Mouse (Mus musculus) adrenal gland, postnatal 36 days (tissue): ENCODE results near the gene Pkd1l2. TPM values are rescaled to one million over a fixed set of nuclear protein-coding genes. Genes with fewer than 3 reads are reported as not detected.
A peak's percentile ranks its signal among the peaks of the same experiment; 100 is the strongest.

Experiments
- DNase-seq, 2 experiments: peaks; one replicate each; pipeline ENCODE4 v3.0.0; 2021; ENCODE audit warnings: mixed read lengths in 1 of 2
- long read RNA-seq, 2 experiments: library from polyadenylated mRNA; stranded (forward); transcript quantifications; one replicate each; pipeline ENCODE4 v2.0.0; 2021; ENCODE audit warnings: borderline sequencing depth in 2 of 2
- total RNA-seq, 2 experiments: library from RNA; stranded (reverse); gene quantifications; 2 replicates each; pipeline ENCODE4 v1.2.3; 2021

The Pkd1l2 gene
- 1 to 10 TPM; 1.3 to 3.7 TPM for total RNA-seq
- long read RNA-seq, experiment 1, partial matches to known transcripts: 4 of 8 reads
- long read RNA-seq, experiment 1, other reads (novel, unspliced or antisense): 4 of 8 reads
- long read RNA-seq, experiment 2, partial matches to known transcripts: 0 of 2 reads
- long read RNA-seq, experiment 2, other reads (novel, unspliced or antisense): 2 of 2 reads

DNA sequence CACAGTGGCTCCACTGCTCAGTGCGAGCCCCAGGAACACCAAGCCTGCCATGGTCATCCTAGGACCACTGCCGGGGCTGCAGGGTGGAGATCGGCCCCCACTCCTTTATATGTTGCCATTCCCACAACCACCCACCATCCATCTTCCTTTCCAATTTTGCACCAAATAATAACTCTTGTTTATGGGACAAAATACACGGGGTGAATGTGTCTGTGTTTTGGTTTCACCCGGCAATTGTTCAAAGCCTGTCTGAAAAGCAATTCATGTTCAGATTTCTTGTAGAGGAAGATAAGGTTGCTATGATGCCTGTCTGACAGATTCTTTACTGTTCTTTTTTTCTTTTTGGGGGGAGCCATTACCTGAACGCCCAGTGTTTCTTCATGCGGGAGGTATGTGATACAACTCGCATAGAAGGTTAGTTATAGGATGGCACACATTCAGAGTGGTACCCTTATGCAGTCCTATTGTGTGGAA is at the start of gene Pkd1l2:
TSS of gene Pkd1l2 (minus strand) at position 51 of the 474 bp plus-strand sequence.
- DNase-seq: no peak

DNA sequence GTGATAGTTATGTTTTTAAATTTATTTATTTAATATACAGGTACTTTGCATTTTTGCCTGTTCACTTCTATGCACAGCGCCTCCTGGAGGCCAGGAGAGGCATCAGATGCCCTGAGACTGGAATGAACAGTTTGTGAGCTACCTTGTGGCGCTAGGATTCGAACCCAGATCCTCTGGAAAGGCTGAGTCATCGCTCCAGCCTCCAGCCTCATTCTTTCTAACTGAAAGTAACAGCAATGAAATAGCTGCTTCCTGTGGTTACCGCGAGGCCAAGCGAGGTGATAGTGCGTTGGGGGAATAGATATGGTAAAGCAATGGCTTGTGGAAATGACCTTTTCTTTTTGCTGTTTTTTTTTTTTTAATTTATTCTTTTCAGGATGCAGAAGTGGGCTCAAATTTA is 44.8 kb upstream of the Pkd1l2 start:
- DNase-seq: no peak

DNA sequence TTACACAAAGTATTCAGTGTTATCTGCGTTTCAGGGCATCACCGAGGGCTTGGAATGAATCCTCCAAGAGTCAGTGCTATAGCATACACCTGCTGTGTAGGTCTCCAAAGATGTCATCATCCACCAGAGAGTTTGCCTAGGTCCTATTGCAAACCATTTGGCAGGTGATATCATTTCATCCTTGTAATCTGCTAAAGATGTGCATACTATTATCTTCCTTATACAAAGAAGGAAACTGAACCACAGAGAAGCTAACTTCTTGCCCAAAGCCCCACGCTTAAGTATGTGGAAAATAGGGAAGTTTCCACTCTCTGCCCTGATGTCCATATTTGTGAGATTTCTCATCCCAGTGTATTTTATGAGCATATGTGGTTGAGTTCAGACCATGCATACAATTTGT is 44.2 kb upstream of the Pkd1l2 start:
- DNase-seq: no peak

DNA sequence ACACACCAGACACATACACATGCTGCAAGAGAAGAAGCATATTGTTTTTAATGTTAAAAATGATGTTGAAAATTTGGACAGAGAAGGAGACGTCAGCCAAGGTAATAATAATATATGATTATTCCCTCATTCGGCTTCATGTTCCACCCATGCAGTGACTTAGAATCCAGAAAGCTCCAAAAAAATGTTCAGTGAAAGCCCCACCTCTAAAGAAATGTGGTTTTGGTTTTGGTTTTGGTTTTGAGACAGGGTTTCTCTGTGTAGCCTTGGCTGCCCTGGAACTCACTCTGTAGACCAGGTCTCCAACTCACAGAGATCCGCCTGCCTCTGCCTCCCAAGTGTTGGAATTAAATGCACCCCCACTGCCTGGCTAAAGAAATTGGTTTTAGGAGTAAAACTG is 43.6 kb upstream of the Pkd1l2 start:
- no peak for DNase-seq

DNA sequence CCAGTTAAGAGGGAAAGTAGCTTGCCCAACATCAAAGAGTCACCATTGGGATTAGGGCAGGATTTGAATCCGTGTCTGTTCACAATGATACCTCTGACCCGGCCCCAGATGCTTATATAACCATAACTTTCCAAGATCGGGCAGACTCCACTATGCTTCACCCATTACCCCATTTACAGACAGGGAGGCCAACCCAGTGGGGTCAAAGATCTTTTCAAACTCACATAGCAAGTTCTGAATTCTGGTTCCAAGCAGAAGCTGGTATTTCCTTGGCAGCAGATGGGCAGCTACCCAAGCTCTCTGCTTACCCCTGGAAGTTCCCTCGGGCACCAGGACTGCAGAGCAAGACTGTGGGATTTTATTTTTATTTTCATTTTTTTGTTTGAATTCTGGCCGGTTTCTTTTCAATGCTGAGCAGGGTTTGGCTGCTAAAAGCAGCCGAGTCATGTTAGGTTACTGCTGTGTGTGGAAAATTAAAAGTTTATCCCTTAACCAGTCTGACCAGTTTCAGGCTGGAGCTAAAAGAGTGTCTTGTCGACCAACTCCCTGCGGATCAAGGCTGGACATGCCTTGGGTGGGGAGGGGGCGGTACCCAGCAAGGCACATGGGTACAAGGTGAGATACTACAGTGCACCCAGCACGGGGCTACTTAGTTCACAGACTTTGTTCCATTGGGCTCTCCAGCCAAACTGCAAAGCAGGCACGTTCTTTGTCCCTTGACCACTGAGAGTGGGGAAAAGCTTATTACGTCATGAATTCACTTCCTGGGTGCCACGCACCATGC is 41.8 kb upstream of the Pkd1l2 start:
- no peak for DNase-seq

DNA sequence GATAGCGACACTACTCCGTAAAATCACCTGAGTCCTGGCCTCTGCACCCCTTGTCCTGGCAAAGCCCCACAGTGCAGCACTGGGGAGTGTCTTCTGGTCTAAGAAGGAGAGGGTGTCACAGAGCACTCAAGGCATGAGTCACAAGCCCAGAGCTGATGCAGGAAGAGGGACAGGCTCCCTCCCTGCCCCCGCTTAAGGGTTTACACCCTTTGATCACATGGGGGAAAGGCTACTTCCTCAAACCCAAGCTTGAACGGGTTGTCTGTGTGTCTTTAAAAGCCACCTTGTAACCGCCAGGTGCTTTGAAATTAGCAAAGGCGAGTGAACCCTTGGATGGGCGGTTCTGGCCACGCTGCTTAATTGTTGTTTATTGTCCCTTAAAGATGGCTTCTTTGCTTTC is 39.0 kb upstream of the Pkd1l2 start:
- no peak for DNase-seq

DNA sequence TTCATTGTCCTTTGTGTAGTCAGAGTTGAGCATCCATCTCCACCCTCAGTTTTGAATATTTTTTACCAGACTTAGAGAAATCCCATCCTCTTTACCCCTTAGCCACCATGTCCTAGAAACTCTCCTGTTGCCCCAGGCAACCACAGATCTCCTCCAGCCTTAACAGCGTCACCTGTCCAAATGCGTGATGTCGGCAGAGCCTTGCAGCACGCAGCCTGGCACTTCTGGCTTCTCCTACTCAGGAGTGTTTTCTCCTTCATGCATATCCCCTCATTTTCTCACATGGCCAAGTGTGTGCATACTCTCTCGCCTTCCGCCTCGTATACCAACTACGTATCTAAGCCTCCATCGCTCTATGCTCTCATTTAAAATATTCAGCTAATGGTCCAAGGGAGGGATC is 36.2 kb upstream of the Pkd1l2 start:
- DNase-seq: no peak

DNA sequence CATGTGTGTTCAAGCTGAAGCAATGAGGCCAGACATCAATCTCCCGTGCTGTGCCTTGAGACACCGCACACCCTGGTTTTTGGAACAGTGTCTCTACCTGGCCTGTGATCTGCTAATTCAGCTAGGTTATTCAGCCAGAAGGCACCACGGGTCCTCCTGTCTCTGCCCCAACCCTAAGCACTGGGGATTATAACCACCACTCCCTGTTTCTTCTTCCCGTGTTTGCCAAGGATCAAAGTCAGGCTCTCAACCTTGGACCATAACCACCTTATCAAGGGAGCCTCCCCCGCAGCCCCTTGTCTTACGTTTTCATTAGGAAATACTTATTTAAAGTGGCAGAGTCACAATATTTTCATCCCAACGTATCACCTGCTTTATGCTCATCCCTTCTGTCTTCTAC is 34.3 kb upstream of the Pkd1l2 start:
- DNase-seq: no peak

DNA sequence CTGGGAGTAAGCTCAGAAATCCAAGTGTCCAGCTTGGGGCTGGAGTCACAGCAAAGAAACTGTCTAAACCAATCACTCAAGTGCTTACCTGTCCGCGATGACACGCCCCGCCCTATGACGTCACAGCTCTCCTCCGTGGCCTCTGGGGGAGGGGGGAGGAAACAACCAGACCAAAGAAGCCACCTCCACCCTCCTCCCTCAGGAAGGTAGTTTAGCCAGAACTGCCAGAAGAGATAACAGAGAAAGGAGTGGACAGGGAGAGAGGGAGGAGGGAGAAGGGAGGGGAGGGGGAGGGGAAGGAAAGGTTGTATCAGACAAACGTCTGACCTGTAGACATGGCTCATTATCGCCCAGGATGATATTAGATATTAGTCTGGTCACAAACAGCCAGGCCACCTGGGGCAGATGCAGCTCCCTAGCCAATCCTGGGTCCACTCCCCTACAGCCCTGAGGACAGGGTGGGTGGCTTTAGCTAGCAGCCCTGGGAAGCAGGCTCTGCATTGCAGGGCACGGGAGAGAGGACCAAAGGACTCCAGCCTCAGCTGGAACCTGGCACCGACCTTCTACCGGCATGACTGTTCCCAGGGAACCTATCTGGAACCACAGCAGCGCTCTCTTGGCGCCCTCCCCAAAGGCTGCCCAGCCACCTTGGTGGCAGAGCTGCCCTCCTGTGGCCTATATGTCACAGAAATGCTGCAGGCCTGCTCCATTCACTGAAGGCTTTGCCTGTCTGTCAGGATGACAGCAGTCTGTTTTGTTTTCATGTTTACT is 33.6 kb upstream of the Pkd1l2 start:
- DNase-seq: peak; percentile 24 to 43

DNA sequence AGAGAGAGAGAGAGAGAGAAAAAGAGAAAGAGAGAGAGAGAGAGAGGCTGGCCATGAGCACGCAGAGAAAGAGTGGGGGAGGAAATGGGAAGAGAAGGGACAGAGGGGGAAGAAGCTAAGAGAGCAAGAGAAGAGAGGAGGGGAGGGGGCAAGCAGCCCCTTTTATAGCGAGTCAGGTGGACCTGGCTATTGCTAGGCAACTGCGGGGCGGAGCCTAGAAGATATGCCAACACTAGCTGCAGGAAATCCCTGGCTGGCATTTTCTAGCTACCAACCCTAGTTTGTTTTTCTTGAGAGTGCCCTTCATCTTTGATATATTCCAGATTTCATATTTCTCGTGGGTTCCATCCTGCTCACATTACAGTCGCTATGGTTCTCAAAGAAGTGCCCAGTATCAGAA is 32.8 kb upstream of the Pkd1l2 start:
- no peak for DNase-seq

DNA sequence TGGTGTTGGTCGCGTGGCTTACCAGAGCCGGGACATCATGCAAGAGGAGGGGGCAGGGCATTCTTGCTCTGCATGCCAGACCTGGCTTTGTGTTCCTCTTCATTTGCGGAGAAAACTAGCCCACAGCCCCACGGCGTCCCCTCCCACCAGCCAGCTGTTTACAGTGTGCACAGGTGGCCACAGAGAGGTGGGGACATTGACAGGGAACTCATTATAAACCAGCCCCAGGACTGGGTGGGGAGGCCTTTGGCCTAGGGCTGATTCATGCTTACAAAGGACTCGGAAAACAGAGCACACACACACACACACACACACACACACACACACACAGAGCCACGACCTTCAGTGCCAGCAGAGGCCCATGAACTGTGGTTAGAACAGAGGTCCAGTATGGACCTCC is 30.0 kb upstream of the Pkd1l2 start:
- DNase-seq: peak in 1 of 2 experiments; percentile 48

DNA sequence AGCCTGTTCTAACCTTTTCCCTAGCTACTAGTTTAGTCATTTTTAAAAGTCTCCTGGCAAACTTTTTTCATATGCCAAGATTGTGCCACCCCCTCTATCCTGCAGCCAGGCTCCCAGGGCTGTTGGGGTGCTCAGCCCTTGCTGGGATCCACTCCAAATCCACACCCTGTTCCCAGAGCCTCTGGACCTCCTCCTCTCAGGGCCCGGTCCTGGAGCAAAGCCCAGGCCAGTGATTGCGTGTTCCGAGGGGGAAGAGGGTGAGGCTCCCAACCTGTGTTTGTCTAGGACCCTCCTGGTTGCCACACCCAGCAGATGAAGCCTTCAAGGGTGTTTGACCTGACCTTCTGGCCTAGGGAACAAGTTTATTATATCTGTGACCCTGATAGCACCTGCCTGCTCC is 29.4 kb upstream of the Pkd1l2 start:
- DNase-seq: peak in 1 of 2 experiments; percentile 25

DNA sequence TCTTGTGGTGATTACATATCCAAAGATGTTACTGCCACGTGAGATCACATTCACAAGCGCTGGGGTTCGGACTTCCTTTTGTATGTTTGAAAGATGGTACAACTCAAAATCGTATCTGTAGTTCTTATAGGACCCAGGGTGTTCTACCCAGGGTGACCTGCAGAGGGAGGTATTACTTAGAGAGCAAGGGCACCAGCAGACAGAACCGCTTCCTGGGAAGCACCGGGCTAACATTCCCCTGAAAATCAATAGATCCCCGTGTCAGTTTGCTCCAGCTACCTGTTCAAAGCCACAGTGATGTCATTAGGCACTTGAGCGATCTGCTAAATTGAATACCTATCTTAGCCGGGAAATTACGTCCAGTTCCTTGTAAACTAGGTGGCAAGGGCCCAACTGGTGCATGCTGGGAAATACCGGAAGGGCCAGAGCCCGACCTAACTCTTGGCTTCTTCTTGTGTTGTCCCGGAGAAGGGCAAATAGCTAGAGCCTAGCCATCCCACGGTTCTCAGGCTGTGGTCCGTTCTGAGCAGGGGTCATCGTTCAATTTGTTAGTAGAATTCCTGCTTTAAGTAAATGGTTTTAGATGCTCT is 27.6 kb upstream of the Pkd1l2 start:
- peak; percentile 75 to 84 for DNase-seq

DNA sequence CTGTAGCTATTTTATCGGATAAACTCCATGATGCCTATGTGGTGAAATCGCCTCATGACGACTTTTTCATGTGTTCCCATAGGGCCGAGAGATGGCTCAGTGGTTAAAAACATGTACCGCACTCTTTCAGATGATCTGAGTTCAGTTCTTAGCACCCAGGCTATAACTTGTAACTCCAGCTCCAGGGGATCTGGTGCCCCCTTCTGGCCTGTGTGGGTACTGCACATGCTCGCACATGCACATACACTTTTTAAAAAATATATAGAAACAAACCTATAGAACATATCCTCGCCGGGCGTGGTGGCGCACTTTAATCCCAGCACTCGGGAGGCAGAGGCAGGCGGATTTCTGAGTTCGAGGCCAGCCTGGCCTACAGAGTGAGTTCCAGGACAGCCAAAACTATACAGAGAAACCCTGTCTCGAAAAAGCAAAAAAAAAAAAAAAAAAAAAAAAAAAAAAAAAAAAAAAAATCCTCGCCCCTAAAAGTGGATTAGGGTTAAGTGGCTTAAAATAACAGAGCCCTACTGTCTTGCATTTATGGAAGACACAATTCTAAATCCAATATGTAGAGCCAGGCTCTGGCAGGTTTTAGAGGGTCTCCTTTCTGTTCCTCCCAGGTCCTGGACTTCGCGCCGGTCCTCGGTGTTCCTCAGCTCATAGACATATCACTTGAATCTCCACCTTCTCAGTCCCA is 26.9 kb upstream of the Pkd1l2 start:
- no peak for DNase-seq

DNA sequence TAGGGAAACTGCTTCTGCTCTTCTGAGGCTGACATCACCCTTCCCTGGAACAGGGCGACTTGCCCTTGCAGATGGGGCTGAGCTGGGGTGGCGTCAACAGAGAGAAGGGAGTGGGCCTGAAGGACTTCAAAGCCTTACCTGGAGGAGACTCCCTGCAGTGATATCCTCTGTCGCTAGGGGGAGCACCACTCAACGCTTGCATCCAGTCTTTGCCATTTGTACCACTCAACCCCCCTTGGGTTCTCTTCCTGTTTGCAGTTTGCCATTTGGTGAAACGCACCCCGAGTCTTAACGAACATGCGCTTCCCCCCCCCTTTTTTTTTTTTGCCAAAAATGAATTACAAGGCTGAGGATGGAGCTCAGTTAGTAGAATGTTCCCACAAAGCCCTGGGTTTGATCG is 25.3 kb upstream of the Pkd1l2 start:
- DNase-seq: peak; percentile 67 to 77

DNA sequence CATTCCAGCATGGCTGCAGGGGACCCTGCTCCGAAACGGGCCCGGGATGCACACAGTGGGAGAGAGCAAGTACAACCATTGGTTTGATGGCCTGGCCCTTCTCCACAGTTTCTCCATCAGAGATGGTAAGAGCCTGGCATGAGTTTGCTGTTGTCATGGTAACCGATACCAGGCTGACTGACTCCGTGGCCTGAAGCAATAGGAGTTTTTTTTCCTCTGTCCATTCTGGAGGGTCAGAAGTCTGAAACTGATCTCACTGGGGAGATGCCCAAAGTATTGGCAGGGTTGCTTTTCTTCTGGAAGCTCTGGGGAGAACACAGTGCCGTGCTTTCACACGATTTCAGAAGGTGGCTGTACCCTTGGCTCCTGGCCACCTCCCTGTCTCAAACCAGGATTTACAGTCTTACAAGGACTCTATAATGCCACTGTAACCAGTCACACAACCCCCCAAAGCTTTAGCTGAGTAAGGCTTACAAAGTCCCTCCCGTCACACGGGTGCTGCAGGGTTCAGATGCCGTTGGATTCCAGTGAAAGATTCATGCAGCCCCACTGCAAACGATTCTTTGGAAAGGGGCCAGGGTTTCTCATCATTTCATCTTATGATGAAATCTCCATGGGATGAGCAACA is 15.4 kb upstream of the Pkd1l2 start:
- DNase-seq: peak; percentile 15 to 24

DNA sequence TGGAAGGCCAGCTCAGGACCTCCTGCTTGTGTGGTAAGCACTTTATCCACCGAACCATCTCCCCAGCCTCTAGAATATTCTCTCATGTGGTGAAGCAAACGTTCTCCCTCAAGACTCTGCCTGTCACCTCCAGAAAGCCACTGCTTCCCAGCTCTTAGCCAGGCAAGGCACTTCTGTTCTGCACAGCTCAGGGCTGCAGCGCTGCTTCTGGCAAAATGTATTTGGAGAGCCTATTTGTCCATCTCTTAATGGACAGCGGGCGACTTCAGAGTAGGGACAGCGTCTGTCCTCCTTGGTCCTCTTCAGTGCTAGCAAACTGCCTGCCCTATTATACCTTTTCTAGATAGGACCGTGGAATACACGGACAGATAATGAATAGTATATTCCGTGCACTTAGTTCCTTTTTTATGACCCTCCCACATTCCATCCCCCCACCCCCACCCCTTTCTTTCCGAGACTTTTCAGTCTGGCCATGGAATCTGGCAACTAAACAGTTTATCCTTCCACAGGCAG is 14.9 kb upstream of the Pkd1l2 start:
- DNase-seq: no peak

DNA sequence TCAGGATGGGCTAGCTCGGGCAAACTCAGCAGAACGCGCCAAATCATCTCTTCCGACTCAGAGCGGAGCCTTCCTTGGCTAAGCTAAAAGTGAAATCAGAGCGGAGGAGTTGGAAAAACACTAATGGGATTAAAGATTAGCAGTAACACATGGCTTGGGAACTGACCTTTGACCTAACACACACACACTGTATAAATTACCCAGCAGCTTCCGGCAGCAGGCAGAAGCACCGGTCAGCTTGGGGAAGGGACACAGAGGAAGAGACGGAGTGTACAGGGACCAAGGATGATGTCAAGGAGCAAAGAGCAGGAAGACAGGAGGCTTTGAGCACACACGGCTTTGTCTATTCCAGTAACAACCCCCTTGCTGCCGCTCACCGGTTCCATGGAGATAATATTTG is 13.4 kb upstream of the Pkd1l2 start, which contains the start of gene Bco1:
TSS of gene Bco1 (plus strand) at position 208 of the 400 bp plus-strand sequence.
- no peak for DNase-seq

DNA sequence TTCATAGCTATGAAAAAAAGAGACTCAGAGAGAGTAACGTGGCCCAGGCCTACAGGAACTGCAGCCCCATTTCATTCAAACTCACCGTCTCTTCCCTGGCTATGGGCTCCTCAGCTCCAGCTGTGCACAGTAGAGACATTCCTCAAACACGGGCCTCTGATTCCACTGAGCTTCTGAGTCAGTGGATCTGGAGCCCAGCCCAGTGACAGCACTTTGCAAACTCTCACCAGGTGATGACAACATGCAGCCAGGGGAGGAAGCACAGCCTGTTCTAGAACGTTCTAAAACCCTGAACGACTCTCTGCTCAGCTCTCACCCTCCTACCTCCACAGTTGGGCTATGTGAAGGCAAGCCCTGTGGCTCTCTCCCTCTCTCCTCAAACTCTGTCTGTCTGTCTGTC is 11.8 kb upstream of the Pkd1l2 start:
- peak; percentile 68 to 85 for DNase-seq

DNA sequence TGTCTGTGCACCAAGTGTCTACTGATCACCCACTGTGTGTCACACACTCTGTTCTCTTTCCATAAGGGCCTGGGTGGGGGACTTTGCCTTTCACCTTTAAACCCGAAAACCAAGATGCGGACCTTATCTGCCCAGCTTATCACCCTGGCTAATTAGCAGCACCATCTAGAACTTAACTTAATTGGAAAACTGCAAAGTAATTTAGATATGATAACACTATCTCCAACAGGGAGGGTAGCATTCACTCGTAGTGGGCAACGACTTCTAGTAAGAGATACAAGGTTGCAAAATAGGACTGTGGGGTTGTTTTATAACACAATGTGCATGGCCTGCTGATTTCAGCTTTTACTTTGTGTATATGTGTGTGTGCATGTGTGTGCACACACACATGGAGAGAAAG is 7.6 kb upstream of the Pkd1l2 start:
- no peak for DNase-seq

DNA sequence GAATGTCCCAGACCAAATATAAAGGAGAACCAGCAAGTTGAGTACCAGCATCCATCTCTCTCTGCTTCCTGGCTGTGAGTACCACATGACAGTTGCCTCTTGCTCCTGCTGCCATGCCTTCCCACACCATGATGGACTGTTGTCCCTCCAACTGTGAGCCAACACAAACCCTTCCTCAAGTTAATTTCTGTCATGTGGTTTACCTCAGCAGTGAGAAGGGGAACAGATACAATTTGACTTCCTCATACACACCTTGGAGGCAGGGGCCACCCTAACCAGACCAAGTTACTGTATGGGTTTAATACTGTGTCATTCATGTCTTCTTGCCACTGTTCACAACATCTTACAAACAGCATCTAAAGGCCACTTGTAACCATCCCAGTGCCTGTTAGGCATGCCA is 4.8 kb upstream of the Pkd1l2 start:
- DNase-seq: no peak
